Mouse (Mus musculus) right cerebral cortex, postnatal 36 days (tissue): ENCODE results near the gene Csf2rb2.
"Not testable (repeated sequence)": the region's sequence is repeated elsewhere in the genome, so short reads cannot be mapped to it uniquely, and the experiment has no call there.

Source experiments
- DNase-seq, 2 experiments: peaks; one replicate each; pipeline ENCODE4 v3.0.0; 2022; ENCODE audit warnings: low spot score in 2 of 2, mixed read lengths in 1 of 2

Csf2rb2 gene

DNA sequence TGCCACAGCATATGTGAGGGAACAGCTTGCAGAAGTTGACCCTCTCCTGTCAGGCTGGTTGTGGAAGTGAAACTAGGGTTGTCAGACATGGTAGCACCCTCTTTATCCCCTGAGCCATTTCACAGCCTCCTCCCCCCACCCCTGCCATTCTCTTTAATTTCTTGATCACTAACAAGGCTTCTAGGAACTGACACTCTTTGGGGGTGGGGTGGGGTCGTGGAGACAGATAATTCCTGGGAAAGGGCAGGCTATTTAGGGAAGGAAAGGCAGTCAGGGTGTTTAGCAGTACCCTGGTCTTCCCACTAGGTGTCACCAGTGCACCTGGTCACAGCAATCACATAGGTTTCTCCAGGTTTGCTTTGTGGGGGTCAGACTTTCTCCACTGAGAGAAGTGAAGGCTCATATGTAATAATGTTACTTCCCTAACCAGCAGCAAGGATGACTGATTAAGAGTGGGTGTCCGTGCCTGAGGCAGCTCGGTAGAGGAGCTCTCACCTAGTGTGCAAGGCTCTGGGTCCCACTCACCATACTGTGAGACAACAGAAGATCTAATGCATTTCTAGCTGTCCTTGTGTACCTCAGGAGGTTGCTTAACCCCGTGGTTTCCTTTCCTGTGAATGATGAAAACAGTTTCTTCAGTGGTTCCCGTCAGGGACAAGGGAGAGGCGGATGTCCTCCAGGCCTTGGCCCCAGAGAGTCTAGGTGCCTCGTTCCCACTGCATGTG, 48.0 kb downstream of the Csf2rb2 start:
- peak; percentile 38 to 47 for DNase-seq

DNA sequence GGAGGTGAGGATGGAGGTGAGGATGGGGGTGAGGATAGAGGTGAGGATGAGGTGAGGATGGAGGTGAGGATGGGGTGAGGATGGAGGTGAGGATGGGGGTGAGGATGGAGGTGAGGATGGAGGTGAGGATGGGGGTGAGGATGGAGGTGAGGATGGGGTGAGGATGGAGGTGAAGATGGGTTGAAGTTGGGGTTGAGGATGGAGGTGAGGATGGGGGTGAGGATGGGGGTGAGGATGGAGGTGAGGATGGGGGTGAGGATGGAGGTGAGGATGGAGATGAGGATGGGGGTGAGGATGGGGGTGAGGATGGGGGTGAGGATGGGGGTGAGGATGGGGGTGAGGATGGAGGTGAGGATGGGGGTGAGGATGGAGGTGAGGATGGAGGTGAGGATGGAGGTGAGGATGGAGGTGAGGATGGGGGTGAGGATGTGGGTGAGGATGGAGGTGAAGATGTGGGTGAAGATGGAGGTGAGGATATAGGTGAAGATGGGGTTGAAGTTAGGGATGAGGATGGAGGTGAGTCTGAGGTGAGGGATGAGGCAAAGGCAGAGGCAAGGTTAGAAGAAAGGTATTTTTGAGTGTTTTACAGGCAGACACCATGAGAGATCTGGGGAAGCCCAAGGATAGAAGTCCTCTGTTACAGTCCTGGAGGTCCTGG, 48.8 kb downstream of the Csf2rb2 start:
- DNase-seq: not testable (repeated sequence)

DNA sequence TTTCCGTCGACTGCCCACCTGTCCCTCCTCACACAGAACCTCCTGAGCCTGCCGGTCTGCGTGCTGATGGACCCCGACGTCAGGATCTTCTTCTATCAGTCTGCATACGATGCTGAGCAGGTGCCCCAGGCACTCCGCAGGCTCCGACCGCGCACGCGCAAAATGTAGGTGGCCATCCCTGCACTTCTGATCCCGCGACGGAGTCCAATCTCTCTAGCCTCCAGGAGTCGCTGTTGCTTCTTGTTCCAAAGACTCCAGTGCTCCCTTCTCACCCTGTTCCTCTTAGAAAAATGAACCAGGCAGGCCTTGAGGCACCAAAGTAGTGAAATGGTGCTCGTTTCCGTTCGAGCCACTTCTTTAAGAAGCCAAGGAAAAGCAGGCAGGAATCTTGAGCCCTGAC, 50.8 kb downstream of the Csf2rb2 start:
- peak; percentile 26 to 29 for DNase-seq

DNA sequence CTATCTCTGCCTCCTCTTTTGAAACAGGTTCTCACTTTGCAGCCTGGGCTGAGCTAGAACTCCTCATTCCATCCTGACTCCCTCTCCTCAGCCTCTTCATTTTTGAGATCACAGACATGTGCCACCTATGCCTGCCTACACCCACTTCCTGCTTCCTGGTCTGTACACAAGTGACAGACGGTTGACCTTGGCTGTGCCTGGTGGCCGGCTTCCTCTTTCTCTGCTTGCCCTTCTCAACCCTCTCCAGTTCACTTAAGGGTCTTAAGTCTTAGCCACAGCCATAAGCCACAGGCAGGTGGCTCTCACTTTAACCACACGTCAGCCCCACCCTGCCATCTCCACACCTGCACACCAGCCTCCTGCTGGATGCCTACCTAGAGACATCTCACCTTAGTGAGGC, 57.1 kb downstream of the Csf2rb2 start:
- no peak for DNase-seq

DNA sequence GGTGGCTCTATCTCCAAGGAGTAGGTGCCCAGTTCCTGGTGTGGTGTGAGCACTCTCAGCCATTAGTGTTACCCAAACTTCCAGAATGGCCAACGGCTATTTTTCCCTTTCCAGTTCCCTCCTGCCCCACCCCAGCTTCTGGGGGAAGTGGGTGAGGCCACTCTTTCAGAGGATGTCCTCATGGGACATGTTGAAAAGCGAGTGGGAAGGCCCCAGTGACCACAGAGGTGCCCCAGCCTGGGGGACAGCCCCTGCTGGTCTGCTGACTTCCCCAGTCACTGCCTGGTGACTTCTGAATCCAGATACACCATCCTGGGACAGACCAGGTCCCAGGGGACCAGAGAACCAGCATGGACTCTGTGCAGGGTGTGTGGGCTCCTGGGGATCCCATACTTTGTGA, 57.9 kb downstream of the Csf2rb2 start:
- no peak for DNase-seq

DNA sequence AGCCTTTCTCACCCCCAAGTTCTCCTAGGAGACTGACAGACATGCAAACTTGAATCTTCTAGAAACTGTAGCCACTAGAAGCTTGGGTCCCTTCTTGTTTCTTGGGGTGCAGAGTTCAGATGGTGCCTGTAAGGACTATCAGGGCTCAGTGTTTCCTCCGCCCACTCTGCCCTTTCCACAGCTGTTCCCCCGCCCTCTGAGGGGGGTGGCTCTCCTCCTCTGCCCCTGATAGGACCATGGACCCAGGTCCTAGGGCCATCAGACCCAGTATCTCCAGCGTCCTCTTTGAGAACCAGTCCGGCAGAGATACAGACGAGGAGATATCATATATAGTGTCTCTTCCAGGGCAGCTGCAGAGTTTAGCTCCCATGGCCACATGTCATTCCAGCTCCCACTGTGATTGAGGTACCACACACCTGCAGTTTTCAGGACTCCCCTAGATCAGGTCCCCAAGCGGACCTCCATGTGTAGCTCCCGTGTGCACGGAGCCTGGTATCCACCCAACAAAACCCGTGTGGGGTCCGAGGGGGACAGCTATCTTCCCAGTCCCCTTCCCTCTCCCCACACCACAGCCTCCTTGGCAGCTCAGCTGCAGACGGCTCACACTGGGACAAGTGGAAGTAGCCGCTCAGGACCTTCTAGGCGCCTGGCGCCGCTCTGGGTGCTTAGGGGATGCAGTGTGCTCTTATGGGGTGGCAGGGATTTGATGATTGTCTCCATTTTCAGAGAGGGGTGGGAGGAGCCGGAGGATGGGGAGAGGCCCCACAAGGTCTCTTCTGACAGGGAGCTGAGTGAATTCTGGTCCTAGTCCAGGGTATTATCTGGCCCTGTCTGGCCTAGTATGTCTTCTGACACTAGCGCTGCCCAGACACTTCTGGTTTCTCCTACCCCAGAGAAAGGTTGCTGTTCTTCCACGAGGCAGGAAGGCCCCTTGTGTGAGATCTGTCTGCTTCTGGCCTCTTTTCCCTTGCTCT, 59.1 kb downstream of the Csf2rb2 start:
- DNase-seq: no peak

DNA sequence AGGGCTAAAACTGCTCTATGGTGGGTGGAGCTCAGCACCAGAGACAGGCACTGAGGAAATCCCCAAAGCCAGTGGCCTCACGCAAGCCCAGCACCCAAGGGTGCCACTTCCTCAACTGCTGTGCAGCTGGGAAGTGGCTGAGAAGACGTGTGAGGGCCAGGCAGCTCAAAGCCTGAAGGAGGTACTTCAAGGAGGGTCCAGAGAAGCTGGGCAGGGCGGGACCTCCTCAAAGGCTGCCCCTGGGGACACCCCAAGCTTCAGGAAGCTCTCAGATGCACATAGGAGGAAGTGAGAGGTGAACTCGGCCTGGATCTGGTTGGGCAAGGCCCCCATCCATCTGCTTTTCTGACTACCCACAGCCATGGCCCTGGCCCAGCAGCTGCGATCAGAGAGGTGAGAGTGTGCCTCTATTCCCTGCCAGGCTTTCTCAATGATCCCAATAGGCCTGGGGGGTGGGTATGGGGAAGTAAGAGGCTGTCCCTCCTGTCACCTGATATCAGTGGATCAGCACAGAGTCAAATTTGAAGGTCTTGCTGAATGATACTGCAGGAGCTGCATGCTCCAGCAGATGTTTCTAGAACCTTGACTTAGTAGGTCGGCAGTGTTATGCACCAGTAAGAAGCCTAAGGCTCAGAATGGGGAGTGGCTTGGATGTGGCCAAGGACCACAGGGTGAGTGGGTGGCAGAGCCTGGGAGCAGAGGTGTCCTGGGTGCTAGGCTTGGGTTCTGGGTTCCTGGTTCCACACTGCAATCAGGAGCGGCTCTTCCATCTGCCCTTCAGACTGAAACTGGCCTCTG, 60.6 kb downstream of the Csf2rb2 start, which contains the start of gene Ncf4:
Gene Ncf4 (plus strand): TSS at position 107 of the 798 bp plus-strand sequence.
- no peak for DNase-seq

DNA sequence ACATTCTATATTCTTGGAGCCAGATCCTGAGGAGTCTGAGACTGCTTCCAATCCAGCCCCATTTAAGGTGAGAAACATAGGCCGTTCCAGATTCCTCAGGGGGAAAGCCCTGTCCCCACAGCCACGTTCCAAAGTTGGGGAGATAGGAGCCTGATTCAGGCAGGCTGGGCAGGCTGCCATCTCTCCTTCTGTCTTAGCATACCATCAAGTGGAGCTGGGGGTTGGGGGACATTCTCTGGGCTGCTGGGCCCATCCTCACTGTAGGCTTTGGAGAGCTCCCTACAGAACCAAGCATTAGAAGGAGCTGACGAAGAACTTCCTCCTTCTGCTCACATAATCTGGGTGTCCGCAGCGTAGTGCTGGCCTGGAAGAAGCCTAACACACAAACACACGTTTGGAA, 61.7 kb downstream of the Csf2rb2 start:
- peak in 1 of 2 experiments; percentile 21 for DNase-seq

DNA sequence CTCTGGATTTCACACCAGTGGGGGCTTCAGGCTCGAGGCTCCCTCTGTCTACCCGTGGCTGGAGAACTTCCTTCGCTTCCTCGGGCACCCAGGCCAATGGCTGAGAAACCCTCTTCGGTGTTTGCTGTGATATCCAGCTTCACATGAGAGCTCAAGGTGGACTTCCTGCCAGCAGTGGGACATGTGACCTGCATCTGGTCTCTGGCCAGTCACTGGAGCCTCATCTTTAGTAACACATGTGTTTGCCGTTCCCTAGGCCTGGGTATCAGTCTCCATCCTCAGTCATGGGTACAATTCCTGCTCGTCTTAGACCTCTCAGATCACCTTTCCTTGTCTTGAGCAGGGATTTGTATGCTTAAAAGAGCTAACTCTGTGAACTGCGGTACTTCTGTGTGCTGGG, 62.5 kb downstream of the Csf2rb2 start:
- DNase-seq: no peak

DNA sequence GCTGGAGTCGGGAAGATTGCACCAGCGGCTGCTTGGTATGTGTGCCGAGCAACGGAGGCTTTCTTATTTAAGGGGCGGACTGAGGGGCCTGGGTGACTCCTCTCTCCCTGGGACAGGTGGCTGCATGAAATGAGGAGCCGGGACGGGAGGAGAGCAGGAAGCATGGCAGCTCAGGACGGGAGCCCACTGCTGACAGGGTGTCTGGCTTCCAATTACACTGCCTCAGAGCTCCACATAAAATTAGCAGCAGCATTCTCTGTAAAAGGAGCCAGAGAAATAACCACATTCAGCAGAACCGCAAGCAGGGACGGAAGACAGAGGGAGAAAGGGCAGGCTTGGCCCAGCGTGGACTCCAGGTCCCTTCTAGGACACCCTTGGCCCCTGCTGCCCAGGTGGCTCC, 64.2 kb downstream of the Csf2rb2 start:
- no peak for DNase-seq

DNA sequence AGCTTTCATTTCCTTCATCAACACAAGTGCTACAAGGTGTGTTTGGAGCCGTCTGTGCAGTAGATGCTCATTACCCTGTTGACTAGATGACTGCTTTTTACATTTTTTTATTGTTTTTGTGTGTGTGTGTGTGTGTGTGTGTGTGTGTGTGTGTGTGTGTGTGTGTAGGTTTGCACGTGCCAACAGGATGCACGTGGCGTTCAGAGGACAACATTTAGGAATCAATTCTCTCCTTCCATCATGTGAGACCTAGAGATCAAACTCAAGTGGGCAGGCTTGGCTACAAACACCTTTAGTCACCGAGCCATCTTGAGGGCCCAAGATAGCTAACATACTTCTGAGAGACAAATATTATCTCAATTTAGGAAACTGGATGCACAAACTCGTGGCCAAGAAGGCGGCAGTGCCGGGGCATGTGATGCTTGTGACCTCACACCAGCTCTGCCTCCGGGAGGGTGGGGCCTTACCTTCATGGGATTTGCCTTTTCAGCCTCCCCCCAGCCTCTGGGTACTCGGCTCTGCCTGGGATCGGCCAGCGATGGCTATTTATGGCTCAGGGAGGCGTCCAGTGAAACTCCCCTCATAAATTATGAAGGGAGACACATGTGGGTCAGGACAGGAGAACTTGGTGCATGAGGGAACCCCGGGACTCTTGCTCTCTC, 65.4 kb downstream of the Csf2rb2 start:
- no peak for DNase-seq

DNA sequence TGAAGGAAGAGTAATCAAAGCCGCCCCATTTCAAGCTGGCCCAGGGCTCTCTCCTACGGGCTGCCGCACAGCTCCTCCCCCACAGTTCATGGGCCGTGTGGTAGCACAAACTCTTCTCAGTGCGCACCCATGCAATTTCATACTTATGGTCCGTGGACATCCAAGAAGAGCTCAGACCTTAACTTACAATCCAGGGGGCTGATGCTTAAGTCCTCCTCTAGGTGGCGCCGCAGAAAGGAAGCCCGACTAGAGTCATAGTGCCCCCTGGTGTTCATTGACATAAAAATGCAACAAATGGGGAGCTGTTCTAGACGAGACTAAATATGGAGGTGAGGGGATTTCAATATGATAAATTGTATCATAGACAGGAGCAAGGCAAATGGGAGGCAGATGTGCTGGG, 66.1 kb downstream of the Csf2rb2 start:
- no peak for DNase-seq

DNA sequence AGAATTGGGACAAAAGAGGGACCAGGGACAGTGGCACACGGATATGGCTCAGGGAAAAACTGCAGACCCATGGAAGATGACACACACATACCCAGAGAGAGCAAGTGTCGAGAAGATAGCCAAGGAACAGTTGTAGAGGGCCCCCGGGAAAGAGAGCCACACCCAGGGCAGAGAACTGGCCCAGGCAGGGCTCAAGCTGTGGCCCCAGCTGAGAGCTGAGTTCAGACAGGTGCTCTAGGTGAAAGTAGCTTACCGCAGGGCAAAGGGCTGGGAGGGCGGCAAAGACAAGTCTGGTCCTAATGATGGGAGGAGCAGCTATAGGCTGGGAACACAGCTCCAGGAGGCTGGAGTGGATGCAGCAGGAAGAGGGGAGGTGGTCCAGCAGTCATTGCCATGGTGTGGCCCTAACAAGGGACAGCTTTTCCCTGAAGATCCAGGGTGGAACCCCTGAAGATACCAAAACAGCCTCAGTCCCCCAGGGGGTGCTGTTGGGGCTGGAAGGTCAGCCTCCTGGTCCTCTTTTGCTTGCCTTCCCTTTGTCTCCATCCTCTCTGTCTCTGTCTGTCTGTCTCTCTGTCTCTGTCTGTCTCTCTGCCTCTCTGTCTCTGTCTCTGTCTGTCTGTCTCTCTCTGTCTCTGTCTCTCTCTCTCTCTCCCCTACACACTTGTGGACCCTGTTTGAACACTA, 70.6 kb downstream of the Csf2rb2 start:
- no peak for DNase-seq
